Mouse (Mus musculus) lung, postnatal 36 days (tissue): ENCODE data around the gene Tyr.
"Not testable (repeated sequence)": the region's sequence is repeated elsewhere in the genome, so short reads cannot be mapped to it uniquely, and the experiment has no call there.

Source experiments
- DNase-seq: peaks from one replicate; pipeline ENCODE4 v3.0.0; 2022; ENCODE audit warnings: mixed read lengths

Gene Tyr

GRCm38 (mm10) chr7:87493412-87493811 is at the start of gene Tyr:
Gene Tyr, minus strand, starts transcription at chr7:87493512.
- no peak for DNase-seq

GRCm38 (mm10) chr7:87539031-87539430 is 45.7 kb upstream of the Tyr start:
- DNase-seq: no peak

GRCm38 (mm10) chr7:87494124-87494682 is 891 bp upstream of the Tyr start:
- no peak for DNase-seq

GRCm38 (mm10) chr7:87488024-87488423 is 5.3 kb downstream of the Tyr start:
- no peak for DNase-seq

GRCm38 (mm10) chr7:87413271-87413670 is 80.0 kb downstream of the Tyr start:
- no peak for DNase-seq

GRCm38 (mm10) chr7:87411373-87411772 is 81.9 kb downstream of the Tyr start:
- not testable (repeated sequence) for DNase-seq

- no peak for DNase-seq
Observed at GRCm38 (mm10) chr7:87397023-87397422, 96.3 kb downstream of the Tyr start.

GRCm38 (mm10) chr7:87374935-87375334 is 118.4 kb downstream of the Tyr start:
- DNase-seq: no peak
